ENCODE assay signal across 19 mouse cellular contexts in genomic region chr11:43755411-43755810, GRCm38 (mm10). TPM values are rescaled to one million over a fixed set of nuclear protein-coding genes. Genes with fewer than 3 reads are reported as not detected.
A peak's percentile ranks its signal among the peaks of the same experiment; 100 is the strongest.
DNase-seq lines count a peak whose midpoint lies in the region; TF ChIP-seq lines count a peak whose summit lies in the region.
"Had no signal": no experiment of that assay in that cellular context is flagged by ENCODE, and none has a peak within 500 bp of the region (broad histone marks: within the 10 kb centered on the region; RNA-seq: fewer than 3 reads in every experiment).

No protein-coding gene starts in this region.

- H3K9me3 ChIP-seq in E14TG2a.4 (ENCODE audit: low read length), result no peaks in the 10 kb centered on the region
- no peaks in the 10 kb centered on the region for H3K9me3 ChIP-seq in hindbrain, embryonic 10.5 days
- H3K9me3 ChIP-seq: embryonic facial prominence, embryonic 12.5 days; G1E; hindbrain, embryonic 12.5 days; intestine, embryonic 15.5 days; limb, embryonic 12.5 days; megakaryocyte, embryonic 14.5 days had no signal

- peaks cover 27% of the 10 kb centered on the region for H3K4me1 ChIP-seq in E14TG2a.4 (replicated peaks; ENCODE audit: low read depth, low read length)
- no peaks in the 10 kb centered on the region for H3K4me1 ChIP-seq in hindbrain, embryonic 10.5 days (replicated peaks)
- H3K4me1 ChIP-seq: embryonic facial prominence, embryonic 12.5 days; hindbrain, embryonic 12.5 days; intestine, embryonic 15.5 days; limb, embryonic 12.5 days had no signal

- H3K36me3 ChIP-seq in E14TG2a.4 (ENCODE audit: insufficient read depth, low read length), result no peaks in the 10 kb centered on the region
- H3K36me3 ChIP-seq in splenic B cell, adult 2 months (ENCODE audit: control insufficient read depth, insufficient read depth, low read length, poor library complexity, severe bottlenecking), result no peaks in the 10 kb centered on the region
- H3K36me3 ChIP-seq in hindbrain, embryonic 10.5 days, result no peaks in the 10 kb centered on the region
- H3K36me3 ChIP-seq: embryonic facial prominence, embryonic 12.5 days; G1E; hindbrain, embryonic 12.5 days; intestine, embryonic 15.5 days; limb, embryonic 12.5 days had no signal

- peak; percentile 16 for DNase-seq in thymus, postnatal 0 days (ENCODE audit: low spot score)
- DNase-seq in thymus, postnatal 10 days (ENCODE audit: low spot score in 2 of 2), result no peak
- DNase-seq in T-cell, adult 2 months (ENCODE audit: low spot score), result peak; percentile 26
- peak; percentile 22 for DNase-seq in splenic B cell, adult 2 months (ENCODE audit: low read depth, low spot score)
- no peak for DNase-seq in hindbrain, embryonic 10.5 days (ENCODE audit: low spot score)
- no peak for DNase-seq in urinary bladder, postnatal 36 days (ENCODE audit: low spot score in 2 of 2)
- DNase-seq: adrenal gland, postnatal 14 days; cerebellum, adult 18-20 months; cerebellum, postnatal 36 days; heart, adult 11 months; kidney, postnatal 10 days had no signal

- peak; percentile 55 for TF ChIP-seq CTCF in E14TG2a.4 (conservative IDR thresholded peaks at IDR 0.05; ENCODE audit: low read length)

- no peak overlapping the region for H3K4me3 ChIP-seq in E14TG2a.4 (replicated peaks; ENCODE audit: low read length)
- no peak overlapping the region for H3K4me3 ChIP-seq in hindbrain, embryonic 10.5 days
- H3K4me3 ChIP-seq: embryonic facial prominence, embryonic 12.5 days; hindbrain, embryonic 12.5 days; intestine, embryonic 15.5 days; limb, embryonic 12.5 days; megakaryocyte, embryonic 14.5 days had no signal

- H3K27ac ChIP-seq in hindbrain, embryonic 10.5 days, result no peak overlapping the region
- H3K27ac ChIP-seq: embryonic facial prominence, embryonic 12.5 days; hindbrain, embryonic 12.5 days; intestine, embryonic 15.5 days; limb, embryonic 12.5 days; liver, embryonic 14.5 days had no signal

- 66% methylated on average over 5 of the region's 5 CpGs for WGBS in hindbrain, embryonic 10.5 days

- H3K27me3 ChIP-seq in E14TG2a.4 (ENCODE audit: insufficient read depth, low read length), result peaks cover 3% of the 10 kb centered on the region; the same call in 1 of the 2 replicates
- H3K27me3 ChIP-seq in splenic B cell, adult 2 months (ENCODE audit: control insufficient read depth, insufficient read depth, low read length, poor library complexity, severe bottlenecking), result no peaks in the 10 kb centered on the region
- H3K27me3 ChIP-seq in hindbrain, embryonic 10.5 days (ENCODE audit: insufficient read depth, poor library complexity, severe bottlenecking), result no peaks in the 10 kb centered on the region
- H3K27me3 ChIP-seq: embryonic facial prominence, embryonic 12.5 days had no signal

RNA-seq across cellular contexts. Expression of gene Ttc1, which starts 7.6 kb away (rescaled TPM):
- polyA plus RNA-seq in thymus, postnatal 0 days (2015; fragmentation: Nextera tagmentation; extraction: Ambion mirVana), result 83.2 and 87.5 TPM in 2 replicates
- 78.4 and 85.3 TPM in 2 replicates for polyA plus RNA-seq in hindbrain, embryonic 10.5 days (2016; fragmentation: Nextera tagmentation; extraction: Ambion mirVana)

Comparison
In these comparisons a context has a peak if more than half of its experiments do, and no peak if none do; other contexts are left out.
1. DNase-seq: peak in thymus, postnatal 0 days (single experiment), T-cell, adult 2 months (single experiment) and splenic B cell, adult 2 months (single experiment); none in thymus, postnatal 10 days (0 of 2), hindbrain, embryonic 10.5 days (single experiment) and urinary bladder, postnatal 36 days (0 of 2).